22 mouse cellular contexts compared by ENCODE assay signal in genomic region chr5:89140070-89140469, GRCm38 (mm10).
A peak's percentile ranks its signal among the peaks of the same experiment; 100 is the strongest.
DNase-seq lines count a peak whose midpoint lies in the region; TF ChIP-seq lines count a peak whose summit lies in the region.
"Had no signal": no experiment of that assay in that cellular context is flagged by ENCODE, and none has a peak within 500 bp of the region (broad histone marks: within the 10 kb centered on the region; RNA-seq: fewer than 3 reads in every experiment).

No protein-coding gene starts in this region.

- H3K79me3 ChIP-seq in C2C12 (ENCODE audit: low read depth): no peaks in the 10 kb centered on the region

- H3K27ac ChIP-seq in layer of hippocampus, adult 2 months: peak overlapping the region; percentile 36; the same call in 1 of the 2 replicates
- H3K27ac ChIP-seq: forebrain, embryonic 12.5 days; heart, embryonic 15.5 days; hindbrain, embryonic 15.5 days; liver, embryonic 12.5 days; midbrain, embryonic 10.5 days; stomach, postnatal 0 days had no signal

- no peak overlapping the region for H3ac ChIP-seq in C2C12 (ENCODE audit: control insufficient read depth, insufficient read length, low read depth)

- H3K36me3 ChIP-seq in C2C12 (ENCODE audit: control insufficient read depth, insufficient read depth): no peaks in the 10 kb centered on the region
- H3K36me3 ChIP-seq: forebrain, embryonic 12.5 days; heart, embryonic 15.5 days; hindbrain, embryonic 15.5 days; liver, embryonic 12.5 days; midbrain, embryonic 10.5 days had no signal

- DNase-seq in adrenal gland, adult 2 months: peak; percentile 30
- no peak for DNase-seq in adrenal gland, adult 8-10 months
- DNase-seq in layer of hippocampus, adult 2 months (ENCODE audit: low spot score in 2 of 2): peak; percentile 25 to 27
- no peak for DNase-seq in layer of hippocampus, postnatal 36 days
- DNase-seq in fibroblast of lung, adult 2 months (ENCODE audit: low read depth): peak; percentile 2
- no peak for DNase-seq in cerebellum, adult 9-10 months
- DNase-seq in gastrocnemius, postnatal 10 days: no peak
- DNase-seq: cerebellum, adult 11-12 months; cerebellum, postnatal 14 days; gastrocnemius, postnatal 36 days; kidney, adult 8-10 months; kidney, postnatal 10 days; lung, adult 18-20 months; lung, postnatal 10 days; right cerebral cortex, postnatal 14 days had no signal

- no peak for TF ChIP-seq CTCF in layer of hippocampus, adult 2 months (conservative IDR thresholded peaks at IDR 0.05)
- TF ChIP-seq CTCF in C2C12 (IDR thresholded peaks at IDR 0.05; ENCODE audit: control insufficient read depth, insufficient read depth, insufficient read length): no peak

- H3K79me2 ChIP-seq in C2C12 (ENCODE audit: control insufficient read depth, insufficient read depth): no peaks in the 10 kb centered on the region

- no peaks in the 10 kb centered on the region for H3K27me3 ChIP-seq in C2C12 (ENCODE audit: control insufficient read depth, insufficient read depth, insufficient read length)
- H3K27me3 ChIP-seq: forebrain, embryonic 12.5 days; heart, embryonic 15.5 days; hindbrain, embryonic 15.5 days; liver, embryonic 12.5 days had no signal

- H3K4me3 ChIP-seq in layer of hippocampus, adult 2 months: no peak overlapping the region
- H3K4me3 ChIP-seq in C2C12 (ENCODE audit: insufficient read depth, poor library complexity, severe bottlenecking): no peak overlapping the region
- H3K4me3 ChIP-seq: forebrain, embryonic 12.5 days; heart, embryonic 15.5 days; hindbrain, embryonic 15.5 days; liver, embryonic 12.5 days; midbrain, embryonic 10.5 days had no signal

TF ChIP-seq in C2C12, 6 proteins besides CTCF, POLR2A, EP300 and RAD21:
- peak; percentile 63 for TF ChIP-seq CEBPB (IDR thresholded peaks at IDR 0.05; ENCODE audit: low read depth)
- no peak for TF ChIP-seq MAX (IDR thresholded peaks at IDR 0.05)

Comparison
In these comparisons a context has a peak if more than half of its experiments do, and no peak if none do; other contexts are left out.
1. DNase-seq: peak in adrenal gland, adult 2 months (single experiment), layer of hippocampus, adult 2 months (2 of 2) and fibroblast of lung, adult 2 months (single experiment); none in adrenal gland, adult 8-10 months (single experiment), layer of hippocampus, postnatal 36 days (0 of 2), cerebellum, adult 9-10 months (single experiment) and gastrocnemius, postnatal 10 days (single experiment).